Mouse (Mus musculus) embryonic facial prominence, embryonic 13.5 days (tissue): ENCODE measurements around the gene Slc6a6. TPM values are rescaled to one million over a fixed set of nuclear protein-coding genes. Genes with fewer than 3 reads are reported as not detected.

Source experiments
- ATAC-seq: fragments of 200-750 bp; cut with Nextera tagmentation; 2 replicates; pipeline ENCODE4 v1.8.0; 2017; ENCODE audit warnings: low read depth; ENCODE audit not compliant: insufficient number of reproducible peaks, insufficient read depth, low FRiP score, low TSS enrichment
- H3K27ac ChIP-seq: fragments of 300-500 bp; sonication (generic); 2 replicates; pipeline ENCODE4 v1.5.1; 2015; ENCODE audit warnings: moderate library complexity, mild to moderate bottlenecking, inconsistent platforms
- H3K27me3 ChIP-seq: fragments of 300-500 bp; sonication (generic); 2 replicates; pipeline ENCODE4 v1.6.1; 2015; ENCODE audit warnings: mild to moderate bottlenecking, inconsistent platforms
- H3K36me3 ChIP-seq: fragments of 300-500 bp; sonication (generic); 2 replicates; pipeline ENCODE4 v1.6.1; 2015; ENCODE audit warnings: mild to moderate bottlenecking, inconsistent platforms
- H3K4me1 ChIP-seq: fragments of 300-500 bp; sonication (generic); 2 replicates; pipeline ENCODE4 v1.6.1; 2015; ENCODE audit warnings: inconsistent platforms
- H3K4me2 ChIP-seq: fragments of 300-500 bp; sonication (generic); 2 replicates; pipeline ENCODE4 v1.6.1; 2015; ENCODE audit warnings: moderate library complexity, mild to moderate bottlenecking, inconsistent platforms
- H3K4me3 ChIP-seq: fragments of 300-500 bp; sonication (generic); 2 replicates; pipeline ENCODE4 v1.5.1; 2015; ENCODE audit warnings: mild to moderate bottlenecking, inconsistent platforms
- H3K9ac ChIP-seq: fragments of 300-500 bp; sonication (generic); 2 replicates; pipeline ENCODE4 v1.6.1; 2015; ENCODE audit warnings: mild to moderate bottlenecking, inconsistent platforms
- H3K9me3 ChIP-seq: fragments of 300-500 bp; sonication (generic); 2 replicates; pipeline ENCODE4 v1.6.1; 2016; ENCODE audit warnings: inconsistent platforms
- WGBS: fragments of 180-500 bp; shearing (Covaris S2); methylation state at CpG from one replicate; pipeline ENCODE4 v1.1.7; 2015; ENCODE audit warnings: mixed read lengths; 5-methylcytosine and 5-hydroxymethylcytosine counted together
- polyA plus RNA-seq: library from polyadenylated mRNA; unstranded; fragments of >200 nt; fragmentation: Nextera tagmentation; extraction: Ambion mirVana; gene quantifications from 2 replicates; pipeline ENCODE4 v1.2.1, GENCODE M21; 2015

Slc6a6 gene
- polyA plus RNA-seq, 1 experiment from 2014 or later, result 71.4 TPM

DNA sequence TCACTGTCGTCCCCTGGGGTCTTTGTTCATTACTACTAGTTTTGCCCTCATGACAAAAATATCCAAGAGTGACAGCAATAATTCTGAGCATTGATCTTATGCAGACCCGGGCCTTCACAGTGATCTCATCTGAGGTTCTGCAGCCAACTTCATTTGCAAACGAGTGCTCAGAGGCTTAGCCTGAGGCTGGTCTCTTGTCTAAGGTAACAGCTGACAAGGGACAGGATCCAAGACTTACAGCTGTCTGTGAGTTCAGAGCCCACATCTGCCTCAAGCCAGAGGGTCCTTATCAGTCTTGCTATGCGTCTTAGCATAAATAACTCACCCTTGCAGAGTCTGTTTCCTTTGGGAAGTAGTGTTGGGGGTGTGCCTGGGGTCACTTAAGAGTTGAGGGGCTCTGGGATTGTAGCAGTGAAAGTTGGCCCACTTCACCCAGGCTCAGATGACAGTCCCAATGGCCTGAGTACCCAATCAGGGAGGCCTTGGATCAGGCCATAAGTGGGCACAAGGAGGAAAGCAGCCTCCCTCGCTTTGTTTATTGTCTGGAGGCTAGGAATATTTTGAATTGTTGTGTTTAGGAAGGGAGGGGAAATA lies 9.0 kb upstream of the Slc6a6 start:
- H3K9me3 ChIP-seq, result no peaks in the 10 kb centered on the region
- 32% methylated on average over 5 of the region's 5 CpGs for WGBS
- ATAC-seq, result no peak

GRCm38 (mm10) chr6:91678506-91679094 lies 5.3 kb upstream of the Slc6a6 start:
- H3K27ac ChIP-seq, result no peak overlapping the region
- 53% methylated on average over 12 of the region's 12 CpGs for WGBS

More for the DNA sequence above, 9.0 kb upstream of the Slc6a6 start:
- Histone ChIP-seq H3K27ac (peak overlapping the region; percentile 68; the same call in 1 of the 2 replicates), H3K9ac (no peak overlapping the region), H3K27me3 (no peaks in the 10 kb centered on the region), H3K4me3 (no peak overlapping the region), H3K4me1 (peaks cover 21% of the 10 kb centered on the region), H3K4me2 (no peak overlapping the region), H3K36me3 (no peaks in the 10 kb centered on the region)

GRCm38 (mm10) chr6:91679095-91679577 lies 4.7 kb upstream of the Slc6a6 start:
- Histone ChIP-seq H3K4me3 (no peak overlapping the region), H3K36me3 (no peaks in the 10 kb centered on the region), H3K27me3 (no peaks in the 10 kb centered on the region), H3K4me1 (peaks cover 30% of the 10 kb centered on the region), H3K4me2 (no peak overlapping the region), H3K9me3 (no peaks in the 10 kb centered on the region), H3K27ac (no peak overlapping the region), H3K9ac (peak overlapping the region; percentile 40; the same call in 1 of the 2 replicates)
- WGBS, result 72% methylated on average over 10 of the region's 10 CpGs
- ATAC-seq, result no peak

More at GRCm38 (mm10) chr6:91678506-91679094, 5.3 kb upstream of the Slc6a6 start:
- Histone ChIP-seq H3K4me2 (no peak overlapping the region), H3K4me1 (peaks cover 29% of the 10 kb centered on the region), H3K36me3 (no peaks in the 10 kb centered on the region), H3K9me3 (no peaks in the 10 kb centered on the region), H3K9ac (0 out of 2 replicates have a peak overlapping the region, but pooled peaks have one; percentile 40), H3K27me3 (no peaks in the 10 kb centered on the region), H3K4me3 (no peak overlapping the region)
- ATAC-seq, result no peak

DNA sequence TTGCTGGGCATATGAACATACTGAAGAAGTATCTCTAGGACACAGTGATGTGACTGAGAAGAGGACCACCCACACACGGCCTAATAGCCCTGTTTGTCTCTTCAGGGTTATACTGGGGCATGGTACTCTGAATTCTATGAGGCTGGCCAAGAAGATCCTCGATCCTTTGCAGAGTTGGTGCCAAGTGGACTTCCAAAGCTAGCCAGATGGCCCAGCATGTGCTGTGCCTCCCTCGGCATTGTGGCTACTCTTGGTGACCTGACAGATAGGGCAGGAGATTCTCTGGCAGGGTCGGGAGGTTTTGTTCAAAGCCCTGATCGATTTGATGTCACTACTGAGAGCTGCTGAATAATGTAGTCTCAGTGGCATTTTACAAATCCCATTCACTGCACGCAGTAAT lies 4.1 kb upstream of the Slc6a6 start:
- no peak for ATAC-seq
- Histone ChIP-seq H3K9ac (no peak overlapping the region), H3K27ac (no peak overlapping the region), H3K4me2 (no peak overlapping the region), H3K4me3 (no peak overlapping the region), H3K9me3 (no peaks in the 10 kb centered on the region), H3K27me3 (no peaks in the 10 kb centered on the region), H3K4me1 (peaks cover 29% of the 10 kb centered on the region), H3K36me3 (no peaks in the 10 kb centered on the region)
- 76% methylated on average over 6 of the region's 6 CpGs for WGBS

DNA sequence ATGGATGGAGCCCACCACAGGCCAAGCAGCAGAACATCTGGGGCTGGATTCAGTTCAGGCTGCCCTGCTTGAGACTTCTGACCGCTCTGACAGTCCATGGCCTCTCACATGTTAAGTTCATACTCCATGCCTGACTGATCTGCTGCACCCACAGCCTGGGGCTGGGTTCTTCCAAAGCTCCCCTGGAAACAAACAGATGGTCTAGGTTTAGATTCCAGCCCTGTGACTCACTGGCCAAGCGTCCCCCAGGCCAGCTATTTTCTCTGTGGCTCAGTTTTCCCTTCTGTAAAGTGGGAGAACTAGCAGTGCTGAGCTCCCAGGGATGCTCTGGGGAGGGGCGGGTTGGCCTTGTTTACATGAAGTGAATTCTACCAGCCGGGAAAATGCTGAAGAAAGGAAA lies 2.0 kb upstream of the Slc6a6 start:
- Histone ChIP-seq H3K4me3 (no peak overlapping the region), H3K36me3 (no peaks in the 10 kb centered on the region), H3K27ac (no peak overlapping the region), H3K4me1 (peaks cover 43% of the 10 kb centered on the region), H3K9me3 (no peaks in the 10 kb centered on the region), H3K4me2 (no peak overlapping the region), H3K27me3 (no peaks in the 10 kb centered on the region), H3K9ac (no peak overlapping the region)
- WGBS, result 75% methylated on average over 4 of the region's 4 CpGs
- no peak for ATAC-seq

GRCm38 (mm10) chr6:91683121-91683520 lies 732 bp upstream of the Slc6a6 start:
- Histone ChIP-seq H3K27ac (peak overlapping the region; percentile 89), H3K36me3 (no peaks in the 10 kb centered on the region), H3K4me1 (peaks cover 53% of the 10 kb centered on the region), H3K4me3 (peak overlapping the region; percentile 94; the same call in 1 of the 2 replicates), H3K9me3 (no peaks in the 10 kb centered on the region), H3K9ac (peak overlapping the region; percentile 91), H3K27me3 (no peaks in the 10 kb centered on the region), H3K4me2 (peak overlapping the region; percentile 96)
- no peak for ATAC-seq
- WGBS, result 61% methylated on average over 3 of the region's 3 CpGs

DNA sequence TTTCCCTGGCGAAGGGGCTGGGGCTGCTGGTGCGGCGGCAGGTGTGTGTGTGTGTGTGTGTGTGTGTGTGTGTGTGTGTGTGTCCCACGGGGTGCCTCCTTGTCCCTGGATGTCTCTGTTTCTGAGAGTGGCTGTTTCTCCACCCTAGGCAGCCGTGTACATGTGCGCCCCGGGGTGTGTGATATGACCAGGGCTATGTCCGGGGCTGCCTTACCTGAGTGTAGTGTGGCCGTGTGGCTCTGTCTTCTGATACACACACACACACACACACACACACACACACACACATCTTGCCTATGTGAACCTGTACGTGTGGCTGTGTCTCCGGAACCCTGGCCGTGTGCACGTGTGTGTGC lies 599 bp downstream of the Slc6a6 start:
- H3K4me2 ChIP-seq, result peak overlapping the region; percentile 96
- peaks cover 50% of the 10 kb centered on the region for H3K4me1 ChIP-seq
- peak overlapping the region; percentile 94 for H3K4me3 ChIP-seq
- peak; percentile 22; the same call in 1 of the 2 replicates for ATAC-seq
- peak overlapping the region; percentile 93 for H3K27ac ChIP-seq
- H3K9me3 ChIP-seq, result no peaks in the 10 kb centered on the region
- WGBS, result 4% methylated on average over 12 of the region's 13 CpGs
- peak overlapping the region; percentile 91 for H3K9ac ChIP-seq
- H3K36me3 ChIP-seq, result no peaks in the 10 kb centered on the region
- no peaks in the 10 kb centered on the region for H3K27me3 ChIP-seq

DNA sequence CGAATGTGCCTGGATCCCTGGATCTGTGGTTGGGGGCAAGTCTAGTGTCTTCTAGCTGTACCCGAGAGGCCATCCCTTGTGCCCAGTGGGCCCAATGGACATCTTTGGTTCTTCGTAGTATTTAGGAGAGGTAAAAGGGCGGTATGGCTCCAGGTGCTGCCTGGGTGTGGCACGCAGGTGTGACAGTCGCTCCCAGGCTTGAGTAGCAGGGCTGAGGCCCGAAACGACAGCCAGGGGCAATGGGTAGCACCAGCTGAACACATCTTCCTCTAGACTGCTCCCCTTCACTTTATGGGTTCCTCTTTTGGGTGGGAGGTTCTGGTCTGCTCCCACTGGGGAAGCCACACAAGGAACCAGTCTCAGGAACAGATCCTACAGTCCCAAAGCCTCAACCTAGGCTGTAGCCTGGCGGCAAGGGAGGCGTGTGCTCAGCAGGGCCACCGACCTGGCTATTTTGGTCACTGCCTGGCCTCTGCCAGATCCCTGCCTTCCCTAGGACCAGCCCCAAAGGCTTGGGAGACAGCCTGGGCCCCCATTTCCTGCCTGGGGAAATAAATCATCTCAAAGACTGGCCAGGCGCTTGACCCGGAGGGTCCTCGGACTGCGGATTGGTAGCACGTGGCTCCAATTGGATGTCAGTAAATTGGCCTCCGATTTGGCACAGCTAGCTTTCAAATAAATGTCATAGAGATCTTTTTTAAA lies 1.1 kb downstream of the Slc6a6 start:
- Histone ChIP-seq H3K27me3 (no peaks in the 10 kb centered on the region), H3K4me1 (peaks cover 50% of the 10 kb centered on the region), H3K9me3 (no peaks in the 10 kb centered on the region), H3K4me2 (peak overlapping the region; percentile 96), H3K9ac (peak overlapping the region; percentile 91), H3K36me3 (no peaks in the 10 kb centered on the region), H3K27ac (peak overlapping the region; percentile 93), H3K4me3 (peak overlapping the region; percentile 94)
- 14% methylated on average over 17 of the region's 17 CpGs for whole genome bisulfite sequencing
- no peak for ATAC-seq

GRCm38 (mm10) chr6:91685533-91685883 lies 1.7 kb downstream of the Slc6a6 start:
- Histone ChIP-seq H3K27ac (no peak overlapping the region), H3K4me2 (peak overlapping the region; percentile 96), H3K36me3 (peaks cover 4% of the 10 kb centered on the region), H3K4me3 (peak overlapping the region; percentile 94), H3K9ac (peak overlapping the region; percentile 91), H3K9me3 (no peaks in the 10 kb centered on the region), H3K27me3 (no peaks in the 10 kb centered on the region), H3K4me1 (peaks cover 55% of the 10 kb centered on the region)
- ATAC-seq, result no peak
- WGBS, result 11% methylated on average over 2 of the region's 2 CpGs

GRCm38 (mm10) chr6:91685896-91686295 lies 2.0 kb downstream of the Slc6a6 start:
- peak overlapping the region; percentile 96 for H3K4me2 ChIP-seq
- ATAC-seq, result no peak
- H3K4me1 ChIP-seq, result peaks cover 57% of the 10 kb centered on the region
- H3K36me3 ChIP-seq, result peaks cover 6% of the 10 kb centered on the region
- WGBS, result 72% methylated on average over 7 of the region's 7 CpGs
- no peaks in the 10 kb centered on the region for H3K27me3 ChIP-seq
- H3K4me3 ChIP-seq, result peak overlapping the region; percentile 94
- H3K9ac ChIP-seq, result peak overlapping the region; percentile 91
- no peak overlapping the region for H3K27ac ChIP-seq
- H3K9me3 ChIP-seq, result no peaks in the 10 kb centered on the region

DNA sequence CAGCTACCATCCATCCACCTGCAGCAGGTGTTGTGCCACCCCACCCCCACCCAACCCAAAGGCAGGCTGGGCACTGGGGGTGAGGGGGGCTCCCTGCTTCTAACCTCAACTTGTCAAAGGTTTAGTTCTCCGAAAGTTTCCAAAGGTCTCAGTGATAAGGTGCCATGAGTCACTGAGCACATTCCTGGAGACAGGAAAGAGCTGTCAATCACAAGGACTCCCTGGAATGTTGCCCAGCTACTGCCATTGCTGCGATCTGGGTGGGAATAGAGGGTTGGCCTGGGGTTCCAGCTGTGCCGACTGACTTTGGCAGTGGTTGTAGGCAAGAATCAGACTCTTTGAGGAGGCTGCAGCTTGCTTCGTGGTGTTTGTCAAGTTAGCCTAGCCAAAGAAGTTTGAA lies 2.7 kb downstream of the Slc6a6 start:
- no peak overlapping the region for H3K9ac ChIP-seq
- H3K27ac ChIP-seq, result no peak overlapping the region
- peaks cover 61% of the 10 kb centered on the region for H3K4me1 ChIP-seq
- no peaks in the 10 kb centered on the region for H3K27me3 ChIP-seq
- H3K9me3 ChIP-seq, result no peaks in the 10 kb centered on the region
- no peak for ATAC-seq
- peak overlapping the region; percentile 96 for H3K4me2 ChIP-seq
- H3K36me3 ChIP-seq, result peaks cover 7% of the 10 kb centered on the region
- peak overlapping the region; percentile 94 for H3K4me3 ChIP-seq
- WGBS, result 23% methylated on average over 4 of the region's 4 CpGs
